Mouse (Mus musculus): ENCODE measurements around the gene Lancl1. TPM values are rescaled to one million over a fixed set of nuclear protein-coding genes. Genes with fewer than 3 reads are reported as not detected.

Lancl1 gene
- total RNA-seq (2021), result 100 to 1,000 TPM; 142 to 160 TPM
- long read RNA-seq, experiment 1, full-length matches to known transcripts, result 70 of 102 reads
- long read RNA-seq, experiment 1, partial matches to known transcripts, result 20 of 102 reads
- long read RNA-seq, experiment 1, other reads (novel, unspliced or antisense), result 12 of 102 reads
- long read RNA-seq, experiment 2, full-length matches to known transcripts, result 109 of 170 reads
- long read RNA-seq, experiment 2, partial matches to known transcripts, result 34 of 170 reads
- long read RNA-seq, experiment 2, other reads (novel, unspliced or antisense), result 27 of 170 reads

- peak; percentile 90 to 94 for DNase-seq (ENCODE audit: low spot score in 2 of 2)
These were observed at the start of gene Lancl1 for GRCm38 (mm10) chr1:67038246-67038987. Gene Lancl1 (minus strand): TSS chr1:67038872.

- no peak for DNase-seq (ENCODE audit: low spot score in 2 of 2)
These were observed 40.5 kb upstream of the Lancl1 start for GRCm38 (mm10) chr1:67079146-67079545.

GRCm38 (mm10) chr1:67078666-67079065, 40.0 kb upstream of the Lancl1 start:
- no peak for DNase-seq (ENCODE audit: low spot score in 2 of 2)

- DNase-seq (ENCODE audit: low spot score in 2 of 2), result no peak
These were observed 39.1 kb upstream of the Lancl1 start for GRCm38 (mm10) chr1:67077739-67078138.

GRCm38 (mm10) chr1:67067561-67067960, 28.9 kb upstream of the Lancl1 start:
- DNase-seq (ENCODE audit: low spot score in 2 of 2), result no peak

- DNase-seq (ENCODE audit: low spot score in 2 of 2), result no peak
These were observed 26.9 kb upstream of the Lancl1 start for GRCm38 (mm10) chr1:67065347-67066270.

GRCm38 (mm10) chr1:67061456-67062085, 22.9 kb upstream of the Lancl1 start:
- peak; percentile 66 to 77 for DNase-seq (ENCODE audit: low spot score in 2 of 2)

- DNase-seq (ENCODE audit: low spot score in 2 of 2), result no peak
These were observed 17.1 kb upstream of the Lancl1 start for GRCm38 (mm10) chr1:67055816-67056215.

GRCm38 (mm10) chr1:67052721-67053120, 14.0 kb upstream of the Lancl1 start:
- DNase-seq (ENCODE audit: low spot score in 2 of 2), result no peak

- DNase-seq (ENCODE audit: low spot score in 2 of 2), result no peak
These were observed 10.9 kb upstream of the Lancl1 start for GRCm38 (mm10) chr1:67049600-67049999.

GRCm38 (mm10) chr1:67048696-67049095, 10.0 kb upstream of the Lancl1 start:
- no peak for DNase-seq (ENCODE audit: low spot score in 2 of 2)

- no peak for DNase-seq (ENCODE audit: low spot score in 2 of 2)
These were observed 6.4 kb upstream of the Lancl1 start for GRCm38 (mm10) chr1:67045100-67045499.

GRCm38 (mm10) chr1:67042583-67042982, 3.9 kb upstream of the Lancl1 start:
- DNase-seq (ENCODE audit: low spot score in 2 of 2), result no peak

- DNase-seq (ENCODE audit: low spot score in 2 of 2), result no peak
These were observed 411 bp upstream of the Lancl1 start for GRCm38 (mm10) chr1:67039083-67039482.

- DNase-seq (ENCODE audit: low spot score in 2 of 2), result no peak
These were observed 1.5 kb downstream of the Lancl1 start for GRCm38 (mm10) chr1:67037198-67037597.

GRCm38 (mm10) chr1:67033278-67033677, 5.4 kb downstream of the Lancl1 start:
- no peak for DNase-seq (ENCODE audit: low spot score in 2 of 2)

GRCm38 (mm10) chr1:67026927-67027511, 11.7 kb downstream of the Lancl1 start:
- DNase-seq (ENCODE audit: low spot score in 2 of 2), result no peak

GRCm38 (mm10) chr1:67026142-67026541, 12.5 kb downstream of the Lancl1 start:
- DNase-seq (ENCODE audit: low spot score in 2 of 2), result no peak

GRCm38 (mm10) chr1:67022767-67023166, 15.9 kb downstream of the Lancl1 start:
- no peak for DNase-seq (ENCODE audit: low spot score in 2 of 2)

- no peak for DNase-seq (ENCODE audit: low spot score in 2 of 2)
These were observed 16.6 kb downstream of the Lancl1 start for GRCm38 (mm10) chr1:67022051-67022450.

Data from layer of hippocampus, postnatal 14 days (tissue).